Mouse (Mus musculus) kidney, postnatal 25 days (tissue): ENCODE data around the gene Orm3.

Source experiments
- DNase-seq, 2 experiments: peaks; one replicate each; pipeline ENCODE4 v3.0.0; 2021; ENCODE audit warnings: mixed read lengths in 2 of 2

The Orm3 gene

GRCm38 (mm10) chr4:63355877-63356665 lies at the start of gene Orm3:
Orm3 (plus strand) TSS chr4:63356162.
- no peak for DNase-seq

GRCm38 (mm10) chr4:63307175-63308062 lies 48.5 kb upstream of the Orm3 start:
- DNase-seq = peak; percentile 93 to 97

GRCm38 (mm10) chr4:63308316-63308715 lies 47.6 kb upstream of the Orm3 start:
- no peak for DNase-seq

- no peak for DNase-seq
Measured at GRCm38 (mm10) chr4:63310247-63310855, 45.6 kb upstream of the Orm3 start.

- DNase-seq = no peak
Measured at GRCm38 (mm10) chr4:63311426-63311825, 44.5 kb upstream of the Orm3 start.

GRCm38 (mm10) chr4:63314063-63314462 lies 41.9 kb upstream of the Orm3 start:
- peak in 1 of 2 experiments; percentile 19 for DNase-seq

- DNase-seq = peak; percentile 14 to 59
Measured at GRCm38 (mm10) chr4:63316076-63316746, 39.8 kb upstream of the Orm3 start.

GRCm38 (mm10) chr4:63319566-63319965 lies 36.4 kb upstream of the Orm3 start:
- peak; percentile 66 to 82 for DNase-seq

- peak in 1 of 2 experiments; percentile 37 for DNase-seq
Measured at GRCm38 (mm10) chr4:63323275-63323815, 32.6 kb upstream of the Orm3 start.

- DNase-seq = no peak
Measured at GRCm38 (mm10) chr4:63333403-63333802, 22.6 kb upstream of the Orm3 start.

- peak in 1 of 2 experiments; percentile 15 for DNase-seq
Measured at GRCm38 (mm10) chr4:63338414-63339076, 17.4 kb upstream of the Orm3 start.

- DNase-seq = peak in 1 of 2 experiments; percentile 2
Measured at GRCm38 (mm10) chr4:63342491-63342890, 13.5 kb upstream of the Orm3 start.

- DNase-seq = peak in 1 of 2 experiments; percentile 17
Measured at GRCm38 (mm10) chr4:63343608-63344007, 12.4 kb upstream of the Orm3 start.

- peak in 1 of 2 experiments; percentile 32 for DNase-seq
Measured at GRCm38 (mm10) chr4:63344295-63344694, 11.7 kb upstream of the Orm3 start, which contains the start of gene Orm1. Orm1 (plus strand) TSS chr4:63344560.

GRCm38 (mm10) chr4:63345261-63345660 lies 10.7 kb upstream of the Orm3 start:
- DNase-seq = peak in 1 of 2 experiments; percentile 9

- DNase-seq = no peak
Measured at GRCm38 (mm10) chr4:63346659-63347058, 9.3 kb upstream of the Orm3 start.

- DNase-seq = no peak
Measured at GRCm38 (mm10) chr4:63348524-63348923, 7.4 kb upstream of the Orm3 start.

GRCm38 (mm10) chr4:63356981-63357570 lies 1.1 kb downstream of the Orm3 start:
- no peak for DNase-seq

- no peak for DNase-seq
Measured at GRCm38 (mm10) chr4:63359861-63360260, 3.9 kb downstream of the Orm3 start.

GRCm38 (mm10) chr4:63362150-63362549 lies 6.2 kb downstream of the Orm3 start, which contains the start of gene Orm2:
Orm2 (plus strand) TSS chr4:63362449.
- DNase-seq = no peak

GRCm38 (mm10) chr4:63368577-63368976 lies 12.6 kb downstream of the Orm3 start:
- DNase-seq = peak; percentile 81 to 93
